Mouse (Mus musculus) induced T-regulatory cell, adult 2 months (primary cell): Measurements from ENCODE around the gene Olfr385.
"Not testable (repeated sequence)": the region's sequence is repeated elsewhere in the genome, so short reads cannot be mapped to it uniquely, and the experiment has no call there.

Experiments
- DNase-seq: peaks from one replicate; pipeline ENCODE4 v3.0.0-alpha.2; 2012; ENCODE audit warnings: low read depth

Olfr385 gene

DNA sequence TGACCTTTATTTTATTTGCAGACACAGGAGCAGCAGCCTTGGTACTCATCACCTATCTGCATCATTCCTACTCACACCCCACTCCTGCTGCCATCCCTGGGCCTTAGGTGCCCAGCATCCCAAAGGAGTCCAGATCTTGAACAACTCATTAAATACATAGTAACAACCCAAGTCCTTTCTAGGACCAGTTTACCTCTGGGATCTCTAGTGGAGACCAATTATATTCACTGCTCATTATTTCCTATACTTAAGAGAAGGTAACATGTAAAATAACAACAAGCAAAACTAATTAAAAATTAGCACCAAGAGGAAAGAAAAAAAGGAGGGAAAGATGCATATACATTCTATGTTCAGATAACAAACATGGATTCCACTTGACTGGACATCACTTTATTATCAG lies at the start of gene Olfr385:
TSS of gene Olfr385 (minus strand) at position 101 of the 400 bp plus-strand sequence.
- no peak for DNase-seq

DNA sequence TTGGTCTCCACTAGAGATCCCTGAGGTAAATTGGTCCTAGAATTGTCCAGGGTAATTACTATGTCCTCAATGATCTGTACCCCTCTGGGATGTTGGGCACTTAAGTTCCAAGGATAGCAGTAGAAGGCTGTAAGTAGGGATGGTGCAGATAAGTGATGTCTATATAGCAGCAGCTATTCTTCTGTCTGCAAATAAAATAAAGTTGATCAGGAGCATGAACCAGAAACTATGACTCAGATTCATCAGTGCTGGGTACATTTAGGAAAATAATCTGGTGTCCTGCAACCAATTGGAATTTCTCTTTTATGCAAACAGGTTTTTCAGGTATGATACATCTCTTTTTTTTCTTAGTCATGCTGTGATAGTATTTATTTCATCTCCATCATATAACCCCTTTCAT lies 5.5 kb upstream of the Olfr385 start, which contains the start of gene Olfr384:
TSS of gene Olfr384 (plus strand) at position 301 of the 400 bp plus-strand sequence.
- no peak for DNase-seq

DNA sequence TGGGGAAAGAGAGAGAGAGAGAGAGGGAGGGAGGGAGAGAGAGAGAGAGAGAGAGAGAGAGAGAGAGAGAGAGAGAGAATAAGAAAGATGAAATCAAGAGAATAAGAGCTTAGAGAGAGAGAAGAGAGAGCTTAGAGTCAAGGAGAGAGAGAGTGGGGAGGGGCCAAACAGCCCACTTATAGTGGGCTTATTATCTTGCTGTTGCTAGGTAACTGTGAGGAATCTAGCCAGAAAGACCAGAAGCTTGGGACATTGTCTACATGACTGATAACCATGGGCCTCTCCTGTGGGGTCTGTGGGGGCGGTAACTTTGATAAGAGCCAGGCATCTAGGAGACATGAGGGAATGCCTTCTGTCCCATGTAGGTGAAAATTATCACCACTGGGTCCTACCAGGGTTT lies 9.6 kb downstream of the Olfr385 start:
- DNase-seq: not testable (repeated sequence)

DNA sequence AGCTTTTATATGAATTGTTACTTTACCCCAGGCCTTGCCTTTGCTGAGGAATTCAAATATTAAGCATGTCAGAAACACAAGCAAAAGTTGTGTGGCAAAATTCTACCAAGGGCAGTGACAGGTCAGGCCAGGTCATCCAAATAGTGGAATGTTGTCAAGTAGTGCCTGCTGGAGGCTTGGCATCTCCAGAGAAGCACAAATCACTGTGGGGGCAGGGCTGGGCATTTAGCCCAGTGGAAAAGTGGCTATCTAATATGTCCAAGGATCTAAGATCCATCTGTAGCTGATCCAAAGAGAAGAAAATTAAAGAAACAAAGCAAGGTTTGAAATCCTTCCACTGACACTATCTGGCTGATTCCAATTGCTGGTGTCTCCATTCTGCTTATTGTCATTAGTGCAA lies 12.9 kb downstream of the Olfr385 start:
- no peak for DNase-seq
